Mouse (Mus musculus) hindbrain, embryonic 14.5 days (tissue): Measurements from ENCODE around the gene Fes. TPM values are rescaled to one million over a fixed set of nuclear protein-coding genes. Genes with fewer than 3 reads are reported as not detected.

Experiments used
- ATAC-seq: fragments of 200-750 bp; cut with Nextera tagmentation; 2 replicates; pipeline ENCODE4 v1.8.0; 2017; ENCODE audit warnings: moderate number of reproducible peaks, mild to moderate bottlenecking, moderate TSS enrichment, moderate library complexity; ENCODE audit not compliant: low FRiP score
- DNase-seq: peaks from one replicate; pipeline ENCODE4 v3.0.0-alpha.2; 2015; ENCODE audit warnings: low spot score
- H3K27ac ChIP-seq: fragments of 300-500 bp; sonication (generic); 2 replicates; pipeline ENCODE4 v1.5.1; 2014; ENCODE audit warnings: mild to moderate bottlenecking, moderate library complexity
- H3K27me3 ChIP-seq: fragments of 300-500 bp; sonication (generic); 2 replicates; pipeline ENCODE4 v1.6.1; 2014; ENCODE audit warnings: mild to moderate bottlenecking, low read length, mixed read lengths; ENCODE audit not compliant: control insufficient read depth, insufficient read depth
- H3K36me3 ChIP-seq: fragments of 300-500 bp; sonication (generic); replicated peaks from 2 replicates; pipeline ENCODE4 v1.6.1; 2014; ENCODE audit not compliant: control insufficient read depth, insufficient read depth
- H3K4me1 ChIP-seq: fragments of 300-500 bp; sonication (generic); replicated peaks from 2 replicates; pipeline ENCODE4 v1.6.1; 2014; ENCODE audit warnings: antibody characterized with exemption, low read length, mixed read lengths; ENCODE audit not compliant: control insufficient read depth, insufficient read depth
- H3K4me2 ChIP-seq: fragments of 300-500 bp; sonication (generic); replicated peaks from 2 replicates; pipeline ENCODE4 v1.6.1; 2014; ENCODE audit warnings: mild to moderate bottlenecking, moderate library complexity
- H3K4me3 ChIP-seq: fragments of 300-500 bp; sonication (generic); replicated peaks from 2 replicates; pipeline ENCODE4 v1.5.1; 2014; ENCODE audit warnings: mild to moderate bottlenecking, low read length
- H3K9ac ChIP-seq: fragments of 300-500 bp; sonication (generic); 2 replicates; pipeline ENCODE4 v1.6.1; 2014
- H3K9me3 ChIP-seq: fragments of 300-500 bp; sonication (generic); 2 replicates; pipeline ENCODE4 v1.6.1; 2016; ENCODE audit warnings: low read length; ENCODE audit not compliant: control insufficient read depth
- WGBS: fragments of 180-500 bp; shearing (Covaris S2); extraction: QIAGEN DNeasy Blood & Tissue Kit; methylation state at CpG from one replicate; pipeline ENCODE4 v1.1.7; 2014; 5-methylcytosine and 5-hydroxymethylcytosine counted together
- polyA plus RNA-seq: library from polyadenylated mRNA; unstranded; fragments of >200 nt; fragmentation: Nextera tagmentation; extraction: Ambion mirVana; gene quantifications from 2 replicates; pipeline ENCODE4 v1.2.1, GENCODE M21; 2014

The Fes gene
- polyA plus RNA-seq, 1 experiment from 2014 or later: 4.6 TPM

DNA sequence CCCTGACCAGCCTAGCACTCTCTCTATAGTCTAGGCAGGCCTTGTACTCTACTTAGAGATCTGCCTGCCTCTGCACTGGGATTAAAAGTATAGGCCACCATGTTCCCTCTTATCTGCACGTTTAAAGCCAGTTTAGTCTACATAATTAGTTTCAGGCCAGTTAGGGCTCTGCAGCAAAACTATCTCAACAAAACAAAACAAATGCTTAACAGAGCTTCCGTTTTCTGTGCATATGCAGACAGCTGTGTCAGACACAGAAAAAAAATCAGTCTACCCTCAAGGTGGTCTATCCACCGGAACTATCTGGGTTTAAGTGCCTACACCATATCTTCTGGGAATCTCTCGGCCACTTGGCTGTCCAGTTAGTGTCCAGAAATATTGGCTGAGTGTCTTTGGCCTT, 14.4 kb downstream of the Fes start:
- no peak for ATAC-seq

DNA sequence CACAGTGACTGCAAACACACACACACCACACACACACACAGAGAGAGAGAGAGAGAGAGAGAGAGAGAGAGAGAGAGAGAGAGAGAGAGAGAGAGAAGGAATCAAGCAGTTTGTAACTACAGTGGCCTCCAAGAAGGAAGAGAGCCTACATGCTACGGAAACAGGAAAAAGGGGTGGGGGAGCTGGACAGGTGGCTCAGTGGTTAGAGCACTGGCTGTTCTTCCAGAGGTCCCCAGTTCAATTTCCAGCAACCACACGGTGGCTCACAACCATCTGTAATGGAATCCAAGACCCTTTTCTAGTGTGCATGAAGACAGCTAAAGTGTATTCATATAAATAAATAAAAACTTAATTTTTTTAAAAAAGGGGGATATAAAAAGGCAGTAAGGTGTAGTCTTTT, 15.1 kb downstream of the Fes start:
- DNase-seq (no peak), ATAC-seq (no peak)
- no peak overlapping the region for H3K27ac ChIP-seq
- H3K4me3 ChIP-seq: no peak overlapping the region
- peaks cover 16% of the 10 kb centered on the region for H3K4me1 ChIP-seq
- no peak overlapping the region for H3K9ac ChIP-seq
- WGBS: 63% methylated on average over 2 of the region's 2 CpGs
- no peaks in the 10 kb centered on the region for H3K9me3 ChIP-seq
- peaks cover 11% of the 10 kb centered on the region for H3K36me3 ChIP-seq
- no peak overlapping the region for H3K4me2 ChIP-seq
- no peaks in the 10 kb centered on the region for H3K27me3 ChIP-seq

More for the DNA sequence above, 14.4 kb downstream of the Fes start:
- Histone ChIP-seq H3K27me3 (no peaks in the 10 kb centered on the region), H3K9ac (no peak overlapping the region), H3K4me1 (peaks cover 16% of the 10 kb centered on the region), H3K4me2 (no peak overlapping the region), H3K4me3 (no peak overlapping the region), H3K9me3 (no peaks in the 10 kb centered on the region), H3K36me3 (peaks cover 4% of the 10 kb centered on the region), H3K27ac (no peak overlapping the region)
- DNase-seq: no peak
- 79% methylated on average over 4 of the region's 4 CpGs for WGBS

DNA sequence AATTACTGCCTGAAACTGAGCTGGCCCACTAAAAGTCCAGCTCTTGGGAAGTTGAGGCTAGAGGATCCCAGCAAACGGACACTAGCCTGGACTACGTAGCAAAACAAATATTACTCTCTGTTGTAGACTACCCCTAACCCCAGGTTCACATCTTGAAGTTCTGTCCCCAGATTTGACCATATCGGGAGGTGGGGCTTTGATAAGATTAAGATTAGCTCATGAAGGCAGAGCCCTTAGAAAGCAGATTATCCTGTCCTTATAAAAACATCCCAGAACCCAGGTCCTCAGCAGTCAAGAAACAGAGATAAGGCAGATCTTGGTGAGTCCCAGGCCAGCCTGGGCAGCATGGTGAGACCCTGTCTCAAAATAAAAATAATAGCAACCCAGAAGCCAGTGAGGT, 15.6 kb downstream of the Fes start:
- Histone ChIP-seq H3K27me3 (no peaks in the 10 kb centered on the region), H3K9ac (no peak overlapping the region), H3K27ac (no peak overlapping the region), H3K9me3 (no peaks in the 10 kb centered on the region), H3K36me3 (peaks cover 16% of the 10 kb centered on the region), H3K4me2 (no peak overlapping the region), H3K4me1 (peaks cover 16% of the 10 kb centered on the region), H3K4me3 (no peak overlapping the region)
- ATAC-seq (no peak), DNase-seq (no peak)
- 89% methylated on average over 3 of the region's 3 CpGs for WGBS

DNA sequence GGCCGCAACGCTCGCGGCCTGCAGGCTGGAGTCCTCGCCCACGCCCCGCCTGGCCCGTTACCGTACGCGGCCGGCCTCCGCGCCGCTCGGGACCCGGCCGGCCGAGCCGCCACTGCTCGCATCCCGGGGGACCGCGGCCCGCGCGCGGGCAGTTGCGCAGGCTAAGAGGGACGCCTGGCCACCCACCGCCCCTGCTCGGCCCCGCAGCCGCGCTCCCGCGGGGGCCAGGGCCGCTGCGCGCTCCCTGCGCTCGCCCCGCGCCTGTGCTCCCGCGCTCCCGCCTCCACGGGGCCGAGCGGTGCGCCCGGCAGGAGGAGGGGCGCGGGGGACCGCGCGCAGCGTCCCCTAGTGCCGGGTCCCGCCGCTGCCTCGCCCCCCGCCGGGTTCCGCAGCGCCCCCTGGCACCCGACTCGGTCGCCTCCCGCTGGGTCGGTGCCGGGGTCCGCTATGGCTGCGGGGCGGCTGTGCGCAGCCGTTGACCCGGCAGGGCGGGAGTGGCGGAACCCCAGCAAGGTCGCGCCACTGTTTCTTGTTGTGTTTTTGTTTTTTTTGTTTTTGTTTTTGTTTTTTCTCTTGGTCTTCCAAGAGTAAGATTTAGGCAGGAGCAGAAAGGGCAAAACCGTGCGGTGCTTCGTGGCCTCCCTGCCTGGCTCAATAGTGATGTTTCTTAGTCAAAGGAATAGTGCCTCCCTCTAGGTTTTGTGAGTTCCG, 16.6 kb downstream of the Fes start, which contains the start of gene Man2a2:
Gene Man2a2 (minus strand): TSS at position 335 of the 711 bp plus-strand sequence.
- Histone ChIP-seq H3K27ac (peak within 1 kb of the TSS; percentile 80), H3K4me2 (peak within 1 kb of the TSS; percentile 82), H3K36me3 (peaks cover 26% of the 10 kb centered on the region), H3K4me3 (peak within 1 kb of the TSS; percentile 68), H3K9me3 (no peaks in the 10 kb centered on the region), H3K27me3 (no peaks in the 10 kb centered on the region), H3K4me1 (peaks cover 16% of the 10 kb centered on the region), H3K9ac (peak within 1 kb of the TSS; percentile 81)
- under 1% methylated on average over 58 of the region's 86 CpGs for WGBS
- DNase-seq (peak; percentile 82), ATAC-seq (peak; percentile 71)

DNA sequence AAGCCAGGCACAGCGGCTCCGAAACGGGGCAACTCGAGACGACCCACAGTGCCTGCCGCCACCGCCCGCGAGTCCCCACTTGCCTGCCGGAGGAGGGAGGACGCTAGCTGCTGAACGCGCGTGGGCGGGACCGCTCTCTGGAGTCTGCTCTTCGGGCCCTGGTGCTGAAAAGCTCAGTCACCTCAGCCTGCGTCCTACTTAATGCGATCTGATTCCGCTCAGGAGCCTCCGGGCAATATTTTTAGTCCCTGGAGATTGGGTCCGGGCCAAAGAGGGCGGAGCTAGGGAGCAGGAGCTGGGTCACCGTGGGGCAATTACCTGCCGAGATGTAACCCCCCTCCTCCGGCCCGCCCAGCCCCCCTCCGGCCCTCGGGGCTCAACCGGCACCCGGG, 17.1 kb downstream of the Fes start:
- H3K9ac ChIP-seq: peak overlapping the region; percentile 81
- DNase-seq (peak; percentile 68), ATAC-seq (peak; percentile 31)
- peaks cover 31% of the 10 kb centered on the region for H3K36me3 ChIP-seq
- H3K27ac ChIP-seq: peak overlapping the region; percentile 80
- H3K9me3 ChIP-seq: no peaks in the 10 kb centered on the region
- no peaks in the 10 kb centered on the region for H3K27me3 ChIP-seq
- peak overlapping the region; percentile 82 for H3K4me2 ChIP-seq
- peak overlapping the region; percentile 68 for H3K4me3 ChIP-seq
- H3K4me1 ChIP-seq: peaks cover 16% of the 10 kb centered on the region
- WGBS: under 1% methylated on average over 26 of the region's 31 CpGs

DNA sequence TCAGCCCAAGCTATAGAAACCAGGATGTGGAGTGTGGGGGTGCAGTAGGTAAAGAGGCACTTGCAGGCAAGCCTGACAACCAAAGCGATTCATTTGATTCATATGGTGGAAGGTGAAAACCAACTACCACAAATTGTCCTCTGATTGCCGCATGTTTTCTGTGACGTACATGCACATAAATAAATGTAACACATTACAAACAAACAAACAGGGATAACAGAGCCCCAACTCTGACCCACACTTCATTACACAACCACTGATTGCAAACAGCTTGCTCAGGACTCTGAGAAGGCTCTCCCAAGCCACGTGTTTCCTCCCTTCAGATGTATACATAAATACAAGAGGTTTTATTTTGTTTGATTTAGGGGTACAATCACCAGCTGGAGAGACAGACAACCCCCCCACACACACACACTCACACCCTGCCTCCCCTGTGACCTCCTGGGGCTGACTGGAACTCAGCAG, 17.7 kb downstream of the Fes start:
- H3K4me3 ChIP-seq: peak overlapping the region; percentile 68
- ATAC-seq (no peak), DNase-seq (no peak)
- peak overlapping the region; percentile 81 for H3K9ac ChIP-seq
- 53% methylated on average over 4 of the region's 4 CpGs for WGBS
- H3K27ac ChIP-seq: peak overlapping the region; percentile 80
- no peaks in the 10 kb centered on the region for H3K27me3 ChIP-seq
- peaks cover 37% of the 10 kb centered on the region for H3K36me3 ChIP-seq
- peaks cover 16% of the 10 kb centered on the region for H3K4me1 ChIP-seq
- H3K4me2 ChIP-seq: peak overlapping the region; percentile 82
- no peaks in the 10 kb centered on the region for H3K9me3 ChIP-seq

DNA sequence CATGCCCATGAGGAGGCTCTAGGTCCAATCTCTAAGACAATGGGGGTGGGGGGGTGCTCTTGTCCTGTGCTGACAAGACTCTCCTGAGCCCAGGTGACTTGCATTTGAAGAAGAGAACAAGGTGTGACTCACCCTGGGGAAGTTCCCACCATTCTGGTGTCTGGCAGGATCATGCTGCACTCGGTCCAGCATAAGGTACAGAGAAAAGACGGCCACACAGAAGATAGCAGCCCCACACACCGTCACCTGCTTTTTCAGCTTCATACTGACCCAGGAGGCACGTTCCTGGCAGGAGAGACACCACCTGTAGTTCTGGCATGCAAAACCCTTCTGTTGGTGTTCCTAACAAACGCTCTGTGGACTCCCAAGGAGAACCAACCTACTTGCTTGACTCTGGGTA, 18.3 kb downstream of the Fes start:
- peak overlapping the region; percentile 82 for H3K4me2 ChIP-seq
- ATAC-seq: no peak
- H3K36me3 ChIP-seq: peaks cover 42% of the 10 kb centered on the region
- WGBS: 61% methylated on average over 5 of the region's 5 CpGs
- H3K9ac ChIP-seq: peak overlapping the region; percentile 81
- no peaks in the 10 kb centered on the region for H3K27me3 ChIP-seq
- peak overlapping the region; percentile 68; the same call in 1 of the 2 replicates for H3K4me3 ChIP-seq
- no peaks in the 10 kb centered on the region for H3K9me3 ChIP-seq
- peaks cover 16% of the 10 kb centered on the region for H3K4me1 ChIP-seq
- H3K27ac ChIP-seq: no peak overlapping the region
- DNase-seq: no peak

DNA sequence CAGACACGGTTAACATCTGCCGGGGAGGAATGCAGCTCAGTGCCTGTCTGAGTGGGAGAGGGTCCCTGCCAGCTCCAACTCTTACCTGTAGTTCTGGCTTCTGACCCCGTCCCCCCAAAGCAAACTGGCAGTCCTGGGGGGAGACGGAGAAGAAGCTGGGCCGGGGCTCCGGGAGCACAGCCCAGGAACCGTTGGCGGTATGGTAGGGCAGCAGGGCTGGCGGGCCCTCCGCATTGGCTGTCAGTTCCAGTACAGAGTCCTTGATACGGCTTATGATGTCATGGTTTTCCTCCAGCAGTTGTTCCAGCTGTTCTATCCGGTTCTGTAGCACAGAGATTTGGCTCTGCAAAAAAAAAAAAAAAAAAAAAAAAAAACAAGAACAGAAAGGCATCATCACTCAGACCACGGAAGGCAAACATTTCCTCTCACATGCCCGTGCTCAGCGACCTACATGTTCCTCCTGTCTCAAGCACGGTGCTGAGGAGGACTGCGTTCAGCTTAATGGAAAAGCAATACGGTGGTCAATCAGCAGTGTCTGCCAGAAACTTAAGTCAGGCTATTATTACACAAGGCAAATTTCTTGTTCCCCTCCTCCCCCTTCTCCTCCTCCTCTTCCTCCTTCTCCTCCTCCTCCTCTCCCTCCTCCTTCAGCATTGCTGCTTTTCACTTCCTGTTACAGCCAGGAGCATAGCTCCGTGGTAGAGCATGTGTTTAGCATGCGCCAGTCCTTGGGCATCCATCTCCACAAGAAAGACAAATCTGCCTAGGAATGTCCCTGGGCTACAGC, 18.9 kb downstream of the Fes start:
- H3K4me2 ChIP-seq: peak overlapping the region; percentile 82
- H3K27me3 ChIP-seq: no peaks in the 10 kb centered on the region
- no peak for DNase-seq
- H3K27ac ChIP-seq: no peak overlapping the region
- H3K4me1 ChIP-seq: peaks cover 16% of the 10 kb centered on the region
- WGBS: 87% methylated on average over 20 of the region's 20 CpGs
- ATAC-seq: no peak
- H3K4me3 ChIP-seq: no peak overlapping the region
- H3K36me3 ChIP-seq: peaks cover 48% of the 10 kb centered on the region
- H3K9ac ChIP-seq: peak overlapping the region; percentile 81
- no peaks in the 10 kb centered on the region for H3K9me3 ChIP-seq

DNA sequence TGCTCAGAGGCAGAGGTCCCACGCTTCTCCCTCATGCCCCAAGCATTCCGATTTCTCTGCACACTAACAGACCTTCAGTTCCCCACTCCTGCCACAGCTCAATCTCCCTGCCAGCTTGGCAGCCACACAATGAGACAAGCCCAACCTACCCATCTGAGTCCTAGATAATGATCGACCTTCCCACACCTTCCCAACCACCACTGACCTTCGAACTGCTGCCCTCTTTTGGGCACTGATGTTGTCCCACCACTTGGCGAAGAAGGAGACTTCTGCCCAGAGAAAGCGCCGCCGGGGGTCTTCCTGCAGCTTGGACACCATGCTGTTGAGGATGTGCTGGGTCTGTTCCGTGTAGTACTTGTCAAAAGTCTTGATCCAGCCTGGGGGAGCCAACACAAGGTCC, 19.7 kb downstream of the Fes start:
- no peak overlapping the region for H3K4me3 ChIP-seq
- H3K36me3 ChIP-seq: peaks cover 57% of the 10 kb centered on the region
- peaks cover 16% of the 10 kb centered on the region for H3K4me1 ChIP-seq
- no peak overlapping the region for H3K4me2 ChIP-seq
- no peaks in the 10 kb centered on the region for H3K9me3 ChIP-seq
- DNase-seq (no peak), ATAC-seq (no peak)
- no peak overlapping the region for H3K9ac ChIP-seq
- 85% methylated on average over 9 of the region's 9 CpGs for WGBS
- H3K27me3 ChIP-seq: no peaks in the 10 kb centered on the region
- H3K27ac ChIP-seq: no peak overlapping the region
